Mouse (Mus musculus): ENCODE results near the gene Phb. TPM values are rescaled to one million over a fixed set of nuclear protein-coding genes. Genes with fewer than 3 reads are reported as not detected.

Gene Phb
- total RNA-seq (2021): 100 to 1,000 TPM; 428 to 436 TPM
- long read RNA-seq, experiment 1, transcript Phb-204 (7 exons, 1,799 nt): major isoform, 394 of 465 reads
- long read RNA-seq, experiment 1, partial matches to known transcripts: 57 of 465 reads
- long read RNA-seq, experiment 1, other reads (novel, unspliced or antisense): 12 of 465 reads
- long read RNA-seq, experiment 2, transcript Phb-204 (7 exons, 1,799 nt): major isoform, 263 of 312 reads
- long read RNA-seq, experiment 2, partial matches to known transcripts: 32 of 312 reads
- long read RNA-seq, experiment 2, other reads (novel, unspliced or antisense): 16 of 312 reads

DNA sequence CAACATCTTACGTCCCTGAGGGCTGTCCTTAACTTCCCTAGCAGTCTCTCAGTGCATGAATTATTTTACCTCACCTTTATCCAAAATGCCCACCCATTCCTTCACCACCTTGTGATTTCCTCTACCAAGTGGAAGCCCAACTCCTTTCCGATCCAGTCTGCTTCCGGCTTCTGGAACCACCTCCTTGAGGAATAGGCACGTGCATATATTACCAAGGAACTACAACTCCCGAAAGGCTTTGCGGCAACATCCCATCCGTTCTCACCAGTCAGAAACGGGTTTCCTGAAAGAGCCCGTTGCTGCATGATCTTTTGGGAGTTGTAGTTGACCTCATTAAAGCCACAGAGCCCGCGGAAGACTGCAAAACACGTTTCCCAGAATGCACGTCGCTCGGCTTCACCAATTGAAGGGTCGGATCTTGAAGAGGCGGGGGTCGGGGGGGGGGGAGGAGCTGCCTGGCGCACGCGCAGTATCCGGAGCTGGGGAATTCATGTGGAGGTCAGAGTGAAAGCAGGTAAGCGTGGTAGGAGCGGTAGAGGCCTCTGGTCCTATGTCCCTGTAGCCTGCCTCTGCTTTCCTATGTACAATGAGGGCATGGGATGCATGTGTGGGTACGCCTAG, at the start of gene Phb:
TSS of gene Phb (plus strand) at position 429 of the 621 bp plus-strand sequence.
- peak; percentile 97 to 98 for DNase-seq

DNA sequence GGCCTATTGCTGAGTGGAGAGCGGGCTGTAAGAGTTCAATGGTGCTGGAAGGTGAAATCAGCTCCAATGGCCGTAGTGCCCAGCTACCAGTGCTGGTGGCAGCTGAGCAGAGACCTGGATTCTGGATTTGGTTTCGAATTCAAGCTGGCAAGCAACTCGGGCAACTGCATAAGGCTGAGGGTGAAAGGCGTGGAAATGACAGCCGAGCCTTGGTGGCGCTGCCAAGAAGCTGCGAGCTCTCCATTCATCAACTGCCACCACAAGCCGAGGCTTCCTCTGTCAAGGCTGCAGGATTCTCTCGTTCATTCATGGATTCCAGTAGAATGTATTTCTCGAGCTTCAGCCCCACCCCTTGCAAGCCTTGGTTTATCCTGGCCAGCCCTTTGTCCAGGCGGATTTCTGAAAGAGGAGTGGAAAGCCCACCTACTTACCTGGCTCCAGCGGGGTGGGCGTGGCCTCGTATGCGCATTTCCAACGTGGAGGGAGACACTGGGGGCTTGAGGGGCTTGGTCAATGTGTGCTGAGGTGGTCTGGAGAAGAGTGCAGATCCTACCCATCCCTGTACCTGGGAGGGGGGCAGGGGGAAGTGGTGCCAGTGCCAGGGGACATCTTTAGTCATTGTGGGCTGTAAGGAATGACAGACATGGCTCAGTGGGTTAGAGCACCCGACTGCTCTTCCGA, 48.8 kb upstream of the Phb start:
- DNase-seq: peak in 1 of 2 experiments; percentile 22

DNA sequence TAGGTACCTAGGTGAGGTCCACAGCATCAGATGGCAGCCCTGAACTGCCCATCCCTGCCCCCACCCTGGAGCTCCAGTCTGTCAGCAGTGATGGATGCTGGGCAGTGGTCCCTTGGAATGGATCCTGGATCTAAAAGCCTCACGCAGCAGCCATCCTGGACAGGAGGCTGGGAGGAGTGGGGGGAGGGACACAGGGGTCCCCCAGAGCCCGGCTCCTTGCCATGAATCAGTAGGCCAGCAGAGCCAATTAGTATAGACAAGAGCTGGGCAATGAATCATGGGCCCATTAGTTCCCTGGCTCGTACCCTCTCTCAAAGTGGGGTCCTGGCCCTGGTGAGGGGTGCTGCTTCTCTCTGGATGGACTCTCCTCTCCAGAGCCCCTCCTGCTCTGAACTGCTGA, 47.7 kb upstream of the Phb start:
- DNase-seq: no peak

DNA sequence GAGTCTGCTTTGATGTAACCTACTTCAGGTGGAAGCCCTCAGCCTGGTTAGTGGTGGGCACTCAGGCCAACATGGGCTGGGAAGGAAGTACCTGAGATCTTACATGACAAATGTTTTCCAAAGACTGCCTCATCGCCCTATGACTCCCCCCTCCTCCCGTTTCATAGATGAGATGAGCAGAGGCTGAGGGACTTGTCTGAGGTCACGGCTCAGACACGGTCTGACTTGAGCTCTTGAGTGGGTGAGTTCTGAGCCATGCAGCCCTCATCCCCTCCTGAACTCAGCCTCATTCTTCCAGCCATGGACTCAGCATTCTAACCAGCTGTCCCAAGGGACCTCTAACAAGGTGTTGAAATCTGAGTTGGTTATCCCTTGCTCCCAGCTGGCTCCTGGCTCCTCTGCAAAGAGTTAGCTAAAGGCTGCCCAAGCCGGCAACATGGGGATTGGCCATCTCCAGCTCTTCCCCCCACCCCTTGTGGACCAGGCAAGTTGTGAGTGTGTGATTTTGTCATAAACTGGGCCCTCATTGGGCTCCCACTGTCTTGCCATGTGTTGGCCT, 46.8 kb upstream of the Phb start:
- DNase-seq: no peak

DNA sequence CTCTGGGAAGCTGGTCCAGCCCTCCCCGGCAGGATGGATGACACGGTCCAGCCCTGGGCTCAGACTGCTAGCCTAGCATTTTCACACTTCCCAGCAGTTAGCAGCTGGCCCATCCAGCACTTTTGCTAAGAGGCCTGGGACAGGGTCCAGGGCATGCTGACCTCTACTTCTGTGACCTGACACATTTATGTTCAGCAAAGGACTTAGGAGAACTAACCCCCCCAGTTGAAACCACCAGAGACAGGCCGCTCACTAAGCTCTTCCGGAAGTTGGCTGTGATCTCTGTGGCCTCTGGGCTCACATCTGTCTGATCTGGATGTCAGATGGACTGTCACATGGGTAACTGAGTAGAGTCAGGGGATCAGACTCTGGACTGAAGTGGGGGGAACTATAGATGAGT, 45.7 kb upstream of the Phb start:
- peak in 1 of 2 experiments; percentile 13 for DNase-seq

DNA sequence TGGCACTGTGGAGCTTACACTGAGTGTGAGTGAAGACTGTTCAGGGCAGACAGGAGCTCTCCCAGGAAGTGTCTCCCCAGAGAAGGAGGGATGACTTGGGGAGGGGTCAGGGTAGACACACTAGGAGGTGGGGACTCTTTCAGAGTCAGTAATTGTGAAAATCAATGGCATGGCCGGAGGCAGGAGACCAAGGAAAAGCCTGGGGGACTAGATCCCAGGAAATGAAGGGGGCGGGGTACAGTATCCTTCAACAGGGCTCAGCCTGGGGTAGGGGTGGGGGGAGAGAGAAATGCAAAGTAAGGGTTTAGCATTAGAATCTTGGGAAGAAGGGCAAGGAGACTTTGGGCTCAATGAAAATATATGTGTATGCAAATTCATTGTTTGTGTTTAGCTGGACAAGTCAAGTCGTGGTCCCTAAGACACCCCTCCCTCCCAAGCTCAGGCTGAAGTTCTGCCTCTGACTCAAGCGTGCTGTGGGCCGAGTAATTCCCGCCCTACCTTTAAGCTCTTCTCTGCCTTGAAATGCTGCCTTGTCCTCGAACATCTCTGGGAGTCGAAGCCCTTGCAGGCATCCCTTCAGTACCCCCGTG, 45.1 kb upstream of the Phb start:
- DNase-seq: no peak

DNA sequence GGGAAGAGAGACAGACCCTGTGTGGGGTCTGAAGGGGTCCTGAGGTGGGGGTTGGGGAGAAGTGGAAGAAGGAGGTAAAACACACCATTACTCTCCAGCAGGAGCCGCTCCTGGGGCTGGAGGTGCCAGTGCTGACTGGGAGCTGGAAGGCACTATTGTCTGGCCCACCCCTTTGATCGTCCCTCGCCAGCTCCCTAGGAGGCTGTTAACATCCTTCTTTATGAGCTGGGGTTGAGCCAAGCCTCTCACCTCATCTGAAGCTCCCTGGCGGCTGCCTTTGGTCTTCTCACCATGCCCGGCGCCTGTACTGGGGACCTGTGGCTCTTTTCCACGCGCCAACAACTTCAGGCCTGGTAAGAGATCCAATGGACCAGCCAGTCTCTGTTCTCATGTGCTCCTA, 44.3 kb upstream of the Phb start:
- no peak for DNase-seq

DNA sequence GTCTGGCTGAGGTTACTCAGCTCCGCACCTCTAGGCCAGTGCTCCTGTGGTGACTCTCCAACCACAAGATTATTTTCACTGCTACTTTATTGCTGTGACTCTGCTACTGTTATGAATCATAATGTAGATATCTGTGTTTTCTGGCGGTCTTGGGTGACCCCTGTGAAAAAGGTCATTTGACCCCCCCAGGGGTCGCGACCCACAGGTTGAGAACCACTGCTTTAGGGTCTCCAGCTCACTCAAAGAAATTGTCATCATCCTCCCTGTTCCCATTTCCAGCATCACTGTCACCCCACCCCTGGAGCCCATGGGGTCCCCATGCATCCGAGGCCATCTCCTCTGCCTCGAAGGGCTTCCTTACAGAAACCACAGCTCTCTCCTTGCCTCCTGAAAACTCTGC, 36.2 kb upstream of the Phb start:
- DNase-seq: no peak

DNA sequence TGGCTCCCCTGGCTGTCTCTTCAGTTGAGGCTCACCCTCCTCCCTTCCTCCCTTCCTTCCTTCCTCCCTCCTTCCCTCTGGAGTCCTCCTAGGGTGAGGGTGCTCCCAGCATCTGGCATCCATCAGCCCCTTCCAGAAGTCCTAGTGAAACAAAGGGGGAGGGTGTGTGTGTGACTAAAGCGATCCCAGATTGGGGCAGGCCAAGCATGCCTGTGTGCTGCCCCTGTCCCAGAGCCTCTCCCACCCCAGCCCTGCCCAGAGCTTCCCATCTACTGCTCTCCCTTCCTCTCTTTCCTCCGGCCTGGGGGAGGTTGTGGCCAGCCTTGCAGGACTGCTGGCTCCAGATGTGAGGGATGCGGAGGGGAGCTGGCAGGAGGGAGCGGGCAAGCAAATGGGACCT, 35.5 kb upstream of the Phb start:
- no peak for DNase-seq

DNA sequence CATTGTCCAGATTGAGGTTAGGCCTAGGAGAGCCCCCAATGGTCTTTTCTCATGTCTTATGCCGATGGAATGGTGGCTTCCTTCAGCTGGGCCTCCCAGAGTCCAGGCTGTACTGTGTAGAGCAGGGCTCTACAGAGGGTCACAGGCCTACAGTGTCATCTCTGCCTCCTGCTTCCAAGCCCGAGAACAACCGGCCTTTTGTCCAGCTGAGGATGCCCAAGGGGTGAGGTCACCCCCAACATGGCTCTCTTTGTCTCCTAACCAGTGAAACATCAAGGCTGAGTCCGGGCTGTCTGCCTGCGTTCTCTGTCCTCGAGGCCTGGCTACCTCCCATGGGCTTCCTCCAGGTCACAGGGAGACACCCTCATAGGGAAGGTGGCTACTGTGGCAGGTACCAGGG, 34.3 kb upstream of the Phb start:
- DNase-seq: no peak

DNA sequence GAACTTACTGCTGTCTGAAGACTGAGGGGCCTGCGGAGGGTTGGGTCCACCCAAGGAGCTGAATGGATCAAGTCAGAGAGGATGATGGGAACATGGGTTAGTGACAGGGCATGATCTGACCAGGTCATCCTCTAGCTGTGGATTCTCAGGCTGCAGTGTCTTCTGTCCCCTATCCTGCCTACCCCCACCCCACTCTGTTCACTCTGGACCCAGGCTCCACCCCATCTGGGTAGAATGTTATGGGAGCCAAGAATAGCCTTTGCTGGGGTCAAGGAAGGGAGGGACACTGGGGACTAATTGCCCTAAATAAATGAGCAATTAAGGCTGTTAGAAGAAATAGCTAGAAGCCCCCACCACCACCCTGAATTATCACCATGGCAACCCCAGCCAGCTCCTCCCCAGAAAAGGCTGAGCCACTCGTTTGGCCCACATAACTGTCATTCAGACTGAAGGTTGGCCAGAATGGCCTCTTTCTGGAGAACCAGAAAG, 33.2 kb upstream of the Phb start:
- peak in 1 of 2 experiments; percentile 7 for DNase-seq

DNA sequence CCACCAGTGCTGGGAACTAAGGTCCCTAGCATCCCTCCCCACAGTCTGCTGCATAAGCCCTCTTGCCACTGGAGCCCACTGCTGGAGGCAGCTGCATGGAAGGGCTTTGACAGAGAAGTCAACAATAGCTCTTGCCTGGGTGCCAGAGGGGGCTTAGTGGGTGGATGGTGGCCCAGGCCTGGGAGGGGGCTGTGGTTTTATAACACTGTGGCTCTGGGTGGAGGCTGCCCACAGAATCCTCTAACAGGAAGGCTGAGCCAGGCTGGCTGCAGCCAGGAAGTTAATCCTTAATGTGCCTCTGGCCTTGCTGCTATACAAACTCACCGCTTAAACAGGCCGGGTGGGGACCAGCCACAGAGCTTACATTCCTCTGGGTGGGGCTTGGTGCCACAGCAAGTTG, 31.7 kb upstream of the Phb start:
- DNase-seq: no peak

DNA sequence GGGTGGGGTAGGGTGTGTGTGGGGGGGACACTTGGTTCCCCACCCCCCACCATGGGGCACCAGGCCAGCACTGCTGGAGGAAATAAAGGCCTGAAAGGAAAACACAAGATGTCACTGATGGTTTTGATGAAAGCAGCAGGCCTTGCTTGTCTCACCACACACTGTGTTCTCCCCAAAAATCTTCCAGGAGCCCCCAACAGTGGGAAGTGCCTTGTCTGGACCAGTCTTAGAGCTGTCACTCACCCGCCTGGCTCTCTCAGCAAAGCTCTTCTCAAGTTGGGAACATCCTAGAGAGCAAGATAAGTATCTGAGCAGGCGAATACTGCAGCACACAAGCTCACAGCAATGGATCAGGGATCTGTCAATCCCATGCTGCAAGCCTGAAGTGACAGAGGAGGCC, 26.0 kb upstream of the Phb start:
- DNase-seq: no peak

DNA sequence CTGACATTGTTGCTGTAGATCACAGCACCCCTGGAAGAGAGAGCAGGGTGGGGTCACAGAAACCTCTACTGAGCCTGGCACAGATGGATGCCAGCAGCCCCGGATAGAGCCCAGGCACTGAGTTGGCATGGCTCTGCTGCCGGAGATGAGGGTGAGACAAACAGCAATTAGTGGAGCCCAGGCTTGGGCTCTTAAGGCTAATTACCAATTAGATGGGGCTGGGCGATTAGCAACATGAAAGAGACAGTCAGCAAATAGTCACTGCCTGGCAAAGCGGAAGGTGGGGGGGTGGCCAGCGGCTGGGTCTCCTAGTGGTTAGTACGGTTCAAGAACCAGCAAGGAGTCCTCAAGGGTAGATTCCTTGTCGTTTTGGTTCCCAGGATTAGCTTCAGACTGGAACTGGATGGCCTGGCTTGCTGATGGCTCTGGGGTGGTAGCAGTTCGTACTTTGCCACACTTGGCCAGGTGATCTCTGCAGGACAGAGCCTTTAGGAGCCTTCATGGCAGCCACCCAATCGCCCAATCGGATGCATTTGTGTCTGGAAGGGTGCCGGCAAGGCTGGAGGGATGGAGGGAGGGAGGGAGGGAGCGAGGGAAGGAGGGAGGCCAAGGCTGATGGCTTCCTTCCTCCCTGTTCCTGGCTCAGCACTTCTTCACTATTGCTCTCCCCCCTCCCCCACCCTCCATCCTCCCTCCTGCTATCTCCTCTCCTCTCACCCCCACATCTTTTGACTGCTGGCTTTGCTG, 24.1 kb upstream of the Phb start:
- DNase-seq: no peak

DNA sequence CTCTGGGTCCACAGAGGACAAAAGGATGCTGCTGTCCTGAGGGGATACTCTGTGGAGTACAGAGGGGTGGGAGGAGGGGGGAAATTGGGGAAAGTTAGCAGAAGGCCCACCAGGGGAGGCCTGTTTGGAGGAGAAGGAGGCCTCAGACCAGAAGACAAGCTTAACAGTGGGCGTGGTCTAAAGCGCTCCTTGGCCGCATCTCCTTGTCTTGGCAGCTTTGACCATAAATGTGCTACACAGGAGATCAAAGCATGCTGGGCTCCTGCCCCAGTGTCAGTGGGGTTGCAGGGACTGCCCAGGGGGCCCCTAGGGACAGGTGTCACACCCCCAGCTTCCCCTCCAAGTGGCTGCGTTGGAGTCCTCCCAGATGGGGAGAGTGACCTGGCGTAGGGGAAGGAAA, 22.9 kb upstream of the Phb start:
- no peak for DNase-seq

DNA sequence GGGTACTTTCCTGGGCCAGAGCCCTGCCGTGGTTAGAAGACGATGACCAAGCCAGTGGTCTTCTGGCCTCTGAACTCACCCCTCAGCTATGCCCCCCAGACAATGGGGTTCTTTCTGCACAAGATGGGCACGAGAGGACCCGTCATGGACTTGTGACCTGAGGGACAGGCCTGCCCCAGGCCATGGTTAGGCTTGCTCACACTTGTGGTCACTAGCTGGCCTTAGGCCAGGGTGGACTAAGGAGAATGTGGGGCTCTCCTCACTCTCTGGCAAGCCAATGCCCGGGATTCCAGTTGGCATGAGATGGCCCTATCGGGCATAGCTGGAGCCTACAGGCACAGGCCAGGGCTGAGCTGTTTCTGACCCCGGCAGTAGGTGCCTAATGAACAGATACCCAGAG, 22.4 kb upstream of the Phb start:
- DNase-seq: no peak

DNA sequence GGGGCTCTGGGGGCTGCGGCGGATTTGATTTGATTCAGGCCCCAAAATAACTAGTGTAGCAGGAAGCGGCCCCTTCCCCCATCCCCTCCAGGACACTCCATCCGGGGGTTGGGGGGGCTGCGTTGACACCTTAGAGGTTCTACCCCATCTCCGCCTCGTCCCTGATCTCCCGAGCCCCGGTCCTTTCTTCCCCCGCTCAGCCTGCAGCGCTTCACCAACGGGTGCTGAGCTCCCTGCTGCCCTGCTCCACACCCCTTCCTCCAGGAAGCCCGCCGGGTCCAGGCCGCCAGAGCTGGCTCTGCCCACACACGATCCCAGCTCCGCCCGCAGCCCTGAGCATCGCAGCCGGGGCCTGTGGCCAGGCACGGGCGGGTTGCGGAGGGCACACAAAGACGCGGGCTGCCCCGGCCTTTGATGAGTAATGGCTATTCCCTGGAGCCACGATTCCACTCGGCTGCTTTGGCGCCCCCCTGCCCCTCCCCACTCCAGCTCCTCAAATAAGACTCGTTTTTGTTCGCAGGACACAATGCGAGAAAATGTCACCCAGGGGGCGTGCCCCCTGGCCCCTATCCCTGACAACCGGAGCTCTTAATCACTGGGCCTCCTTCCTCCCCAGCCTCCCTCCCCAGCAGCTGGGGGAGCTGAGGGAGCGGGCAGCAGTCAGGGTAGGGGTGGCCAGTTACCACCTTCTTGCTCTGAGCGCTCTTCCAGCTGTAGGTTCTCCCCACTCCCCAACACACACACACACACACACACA, 21.2 kb upstream of the Phb start:
- DNase-seq: no peak

DNA sequence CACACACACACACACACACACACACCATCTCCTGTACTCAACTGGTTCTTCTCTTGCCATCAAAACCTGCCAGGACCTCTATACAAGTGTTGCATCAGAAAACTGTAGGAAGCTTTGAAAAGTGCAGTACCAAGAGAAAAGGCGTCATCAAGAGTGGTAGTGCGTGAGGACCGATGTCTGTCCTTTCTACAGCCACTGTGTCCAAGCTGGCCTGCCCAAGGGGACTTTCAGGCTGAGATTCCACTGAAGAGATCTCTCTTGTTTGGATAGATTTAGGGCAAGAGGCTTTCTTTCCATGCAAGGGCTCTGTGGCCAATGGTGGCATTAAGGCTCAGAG, 20.6 kb upstream of the Phb start:
- DNase-seq: no peak

DNA sequence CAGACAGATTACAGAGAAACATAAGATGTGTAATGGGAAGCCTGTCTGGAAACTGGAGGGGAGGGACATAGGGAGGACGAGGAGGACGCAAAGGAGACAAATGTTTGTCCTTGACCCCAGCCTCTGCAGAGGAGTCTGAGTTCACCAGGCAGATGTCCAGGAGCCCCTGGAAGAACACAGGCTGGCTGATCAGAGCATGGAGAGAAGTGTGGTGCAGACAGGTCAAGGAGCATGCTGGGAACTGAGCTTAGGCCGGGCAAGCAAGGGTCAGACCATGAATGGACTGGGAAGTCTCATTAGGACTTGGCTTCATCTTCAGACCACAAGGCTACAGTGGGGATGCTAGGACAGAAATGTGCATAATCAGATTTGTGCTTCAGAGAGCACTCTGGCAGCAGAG, 19.0 kb upstream of the Phb start:
- no peak for DNase-seq

DNA sequence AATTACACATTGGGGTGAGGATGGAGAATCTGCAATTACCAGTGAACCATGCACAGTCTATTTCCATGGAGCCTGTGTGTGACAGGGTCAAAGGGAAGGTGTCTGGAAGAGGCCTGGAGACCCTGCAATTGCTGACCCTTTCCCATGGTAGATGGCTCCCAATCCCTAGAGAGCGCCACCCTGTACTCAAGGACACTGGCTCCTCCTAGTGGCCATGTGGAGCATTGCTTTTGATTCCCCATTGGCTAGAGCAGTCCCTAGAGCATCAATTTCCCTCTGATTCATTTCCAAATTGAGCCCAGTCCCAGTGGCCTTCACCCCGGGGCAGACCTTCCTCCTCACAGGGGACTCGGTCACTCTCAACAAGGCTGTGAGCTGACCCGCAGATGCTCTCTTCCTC, 17.9 kb upstream of the Phb start:
- peak; percentile 63 to 85 for DNase-seq

DNA sequence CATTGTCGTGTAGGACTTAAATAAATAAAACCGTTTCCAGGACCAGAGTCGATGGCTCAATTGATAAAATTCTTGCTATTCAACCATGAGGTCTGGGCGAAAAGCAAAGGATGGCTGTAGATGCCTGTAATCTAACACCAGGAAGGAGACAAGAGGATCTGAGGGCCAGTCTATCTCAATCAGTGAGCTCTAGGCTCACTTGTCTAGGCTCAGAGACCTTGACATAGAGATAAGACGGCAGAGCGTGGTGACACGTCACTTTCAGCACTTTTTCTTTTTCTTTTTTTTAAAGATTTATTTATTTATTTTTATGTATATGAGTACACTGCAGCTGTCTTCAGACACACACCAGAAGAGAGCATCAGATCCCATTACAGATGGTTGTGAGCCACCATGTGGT, 17.2 kb upstream of the Phb start:
- no peak for DNase-seq

All from heart, adult 18-20 months (tissue).